Mouse (Mus musculus): ENCODE measurements around the gene Map3k7cl. TPM values are rescaled to one million over a fixed set of nuclear protein-coding genes. Genes with fewer than 3 reads are reported as not detected.

The Map3k7cl gene
- total RNA-seq, 1 experiment = not detected

DNA sequence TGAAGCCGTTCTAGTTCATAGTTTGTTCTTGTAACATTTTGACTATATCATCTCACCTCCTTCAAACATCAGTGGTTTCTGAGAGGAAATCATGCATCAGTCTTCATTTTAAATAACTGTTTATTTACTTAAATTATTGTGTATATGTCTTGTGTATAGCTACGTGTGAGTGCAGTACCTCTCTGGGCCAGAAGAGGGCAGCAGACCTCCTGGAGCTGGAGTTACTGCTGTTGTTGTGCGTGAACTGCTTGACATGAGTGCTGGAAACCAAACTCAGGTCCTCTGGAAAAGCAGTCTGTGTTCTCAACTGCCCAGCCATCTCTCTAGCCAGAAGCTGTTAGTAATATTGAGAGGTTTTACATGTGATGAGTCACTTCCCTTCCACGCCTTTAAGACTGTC, 73.6 kb downstream of the Map3k7cl start:
- H3K36me3 ChIP-seq (ENCODE audit: control insufficient read depth, insufficient read depth, low read length, poor library complexity, severe bottlenecking) = no peaks in the 10 kb centered on the region
- in situ Hi-C loops (cut with MboI; ENCODE audit: low sequenced_read_pairs in 2 of 2, unreplicated experiment in 2 of 2) = no loop called here
- no peaks in the 10 kb centered on the region for H3K9me3 ChIP-seq (ENCODE audit: control insufficient read depth, insufficient read depth, low read depth, low read length)
- no peak for DNase-seq (ENCODE audit: low read depth, low spot score)
- H3K4me1 ChIP-seq (ENCODE audit: control insufficient read depth in 2 of 2, insufficient read depth in 2 of 2, low read length in 2 of 2, poor library complexity in 1 of 2) = no peaks in the 10 kb centered on the region
- no peak for TF ChIP-seq MAFK (IDR thresholded peaks at IDR 0.05; ENCODE audit: insufficient read depth, low read depth, low read length)
- no peak for TF ChIP-seq ZC3H11A (IDR thresholded peaks at IDR 0.05; ENCODE audit: borderline replicate concordance, low read depth, low read length)
- no peak for TF ChIP-seq CHD2 (IDR thresholded peaks at IDR 0.05; ENCODE audit: low read depth, low read length)
- no peak for TF ChIP-seq ZNF384 (IDR thresholded peaks at IDR 0.05; ENCODE audit: low read depth, low read length)
- no peak for TF ChIP-seq HCFC1 (IDR thresholded peaks at IDR 0.05; ENCODE audit: borderline replicate concordance, insufficient read depth, low read length)
- H3K9ac ChIP-seq (ENCODE audit: insufficient read depth, low read depth, low read length, poor library complexity, severe bottlenecking) = no peak overlapping the region
- no peak overlapping the region for H3K4me3 ChIP-seq (ENCODE audit: insufficient read depth in 1 of 2, low read depth in 1 of 2, low read length in 2 of 2, poor library complexity in 1 of 2, severe bottlenecking in 1 of 2)
- H3K27ac ChIP-seq (ENCODE audit: insufficient read depth, low read depth, low read length, poor library complexity, severe bottlenecking) = no peak overlapping the region

DNA sequence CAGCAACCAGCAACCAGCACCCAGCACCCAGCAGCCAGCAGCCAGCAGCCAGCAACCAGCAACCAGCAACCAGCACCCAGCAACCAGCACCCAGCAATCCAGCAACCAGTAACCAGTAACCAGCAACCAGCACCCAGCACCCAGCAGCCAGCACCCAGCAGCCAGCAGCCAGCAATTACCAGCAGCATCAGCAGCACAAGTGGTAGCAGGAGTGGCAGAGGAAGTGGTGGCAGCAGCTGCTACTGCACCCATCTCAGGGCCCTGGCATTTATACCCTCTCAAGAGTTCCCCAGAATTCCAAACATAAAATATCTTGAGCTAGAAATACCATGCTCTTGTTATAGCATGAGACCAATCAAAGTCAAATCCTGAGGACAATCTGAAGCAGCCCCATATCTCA, 81.6 kb downstream of the Map3k7cl start:
- in situ Hi-C loops (cut with MboI; ENCODE audit: low sequenced_read_pairs in 2 of 2, unreplicated experiment in 2 of 2) = no loop called here
- no peak for TF ChIP-seq CHD2 (IDR thresholded peaks at IDR 0.05; ENCODE audit: low read depth, low read length)
- TF ChIP-seq ZC3H11A (IDR thresholded peaks at IDR 0.05; ENCODE audit: borderline replicate concordance, low read depth, low read length) = no peak
- no peak for TF ChIP-seq ZNF384 (IDR thresholded peaks at IDR 0.05; ENCODE audit: low read depth, low read length)
- no peak for TF ChIP-seq HCFC1 (IDR thresholded peaks at IDR 0.05; ENCODE audit: borderline replicate concordance, insufficient read depth, low read length)
- TF ChIP-seq MAFK (IDR thresholded peaks at IDR 0.05; ENCODE audit: insufficient read depth, low read depth, low read length) = no peak
- Histone ChIP-seq H3K4me1 (ENCODE audit: control insufficient read depth in 2 of 2, insufficient read depth in 2 of 2, low read length in 2 of 2, poor library complexity in 1 of 2) (no peaks in the 10 kb centered on the region), H3K4me3 (ENCODE audit: insufficient read depth in 1 of 2, low read depth in 1 of 2, low read length in 2 of 2, poor library complexity in 1 of 2, severe bottlenecking in 1 of 2) (no peak overlapping the region), H3K36me3 (ENCODE audit: control insufficient read depth, insufficient read depth, low read length, poor library complexity, severe bottlenecking) (no peaks in the 10 kb centered on the region), H3K9me3 (ENCODE audit: control insufficient read depth, insufficient read depth, low read depth, low read length) (no peaks in the 10 kb centered on the region), H3K9ac (ENCODE audit: insufficient read depth, low read depth, low read length, poor library complexity, severe bottlenecking) (no peak overlapping the region), H3K27ac (ENCODE audit: insufficient read depth, low read depth, low read length, poor library complexity, severe bottlenecking) (no peak overlapping the region)
- DNase-seq (ENCODE audit: low read depth, low spot score) = no peak

DNA sequence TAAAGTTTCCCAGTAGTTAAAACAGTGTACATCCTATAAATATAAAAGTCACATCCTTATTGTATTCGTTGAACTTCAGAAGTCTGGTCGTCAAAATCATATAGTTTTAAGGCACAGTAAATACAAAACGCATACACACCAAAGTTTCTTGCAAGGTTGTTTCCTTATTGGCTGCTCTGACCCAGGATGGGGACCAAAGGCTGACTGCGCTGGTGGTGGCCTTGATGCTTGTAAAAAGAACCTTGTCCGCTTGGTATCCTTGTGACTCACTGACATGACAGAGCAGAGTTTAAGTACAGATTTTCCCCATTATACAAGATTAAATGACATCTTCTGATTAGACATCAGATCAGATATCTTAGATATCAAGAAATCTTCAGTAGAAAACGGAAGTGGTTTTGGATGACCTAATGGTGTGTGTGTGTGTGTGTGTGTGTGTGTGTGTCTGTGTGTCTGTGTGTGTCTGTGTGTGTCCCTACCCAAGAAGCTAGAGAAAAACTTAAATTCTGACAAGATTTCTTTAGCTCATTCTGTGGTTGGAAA, 82.2 kb downstream of the Map3k7cl start:
- in situ Hi-C loops (cut with MboI; ENCODE audit: low sequenced_read_pairs in 2 of 2, unreplicated experiment in 2 of 2) = no loop called here
- Histone ChIP-seq H3K36me3 (ENCODE audit: control insufficient read depth, insufficient read depth, low read length, poor library complexity, severe bottlenecking) (no peaks in the 10 kb centered on the region), H3K27ac (ENCODE audit: insufficient read depth, low read depth, low read length, poor library complexity, severe bottlenecking) (no peak overlapping the region), H3K4me3 (ENCODE audit: insufficient read depth in 1 of 2, low read depth in 1 of 2, low read length in 2 of 2, poor library complexity in 1 of 2, severe bottlenecking in 1 of 2) (no peak overlapping the region), H3K4me1 (ENCODE audit: control insufficient read depth in 2 of 2, insufficient read depth in 2 of 2, low read length in 2 of 2, poor library complexity in 1 of 2) (no peaks in the 10 kb centered on the region), H3K9ac (ENCODE audit: insufficient read depth, low read depth, low read length, poor library complexity, severe bottlenecking) (no peak overlapping the region), H3K9me3 (ENCODE audit: control insufficient read depth, insufficient read depth, low read depth, low read length) (no peaks in the 10 kb centered on the region)
- TF ChIP-seq HCFC1 (IDR thresholded peaks at IDR 0.05; ENCODE audit: borderline replicate concordance, insufficient read depth, low read length) (no peak), ZNF384 (IDR thresholded peaks at IDR 0.05; ENCODE audit: low read depth, low read length) (no peak), CHD2 (IDR thresholded peaks at IDR 0.05; ENCODE audit: low read depth, low read length) (no peak), ZC3H11A (IDR thresholded peaks at IDR 0.05; ENCODE audit: borderline replicate concordance, low read depth, low read length) (no peak), MAFK (IDR thresholded peaks at IDR 0.05; ENCODE audit: insufficient read depth, low read depth, low read length) (no peak)
- DNase-seq (ENCODE audit: low read depth, low spot score) = no peak

DNA sequence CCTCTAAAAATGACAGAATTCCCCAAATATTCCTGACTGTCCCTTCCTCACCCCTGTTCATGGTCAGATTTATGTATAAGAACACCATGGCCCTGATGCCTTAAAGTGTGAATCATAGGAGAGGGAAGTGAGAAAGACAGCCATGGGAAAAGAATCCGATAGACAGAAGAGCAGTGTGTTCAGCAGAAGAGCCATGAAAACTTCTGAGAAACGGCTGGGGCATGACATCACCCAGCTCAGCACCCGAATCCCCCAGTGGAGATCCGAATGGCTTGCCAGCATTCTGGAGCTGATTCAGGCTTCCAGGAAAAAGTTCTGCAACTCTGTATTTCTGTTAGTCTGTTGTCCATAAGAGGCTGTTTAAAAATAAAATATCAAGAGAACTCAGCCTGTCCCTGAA, 82.7 kb downstream of the Map3k7cl start:
- H3K9ac ChIP-seq (ENCODE audit: insufficient read depth, low read depth, low read length, poor library complexity, severe bottlenecking) = no peak overlapping the region
- in situ Hi-C loops (cut with MboI; ENCODE audit: low sequenced_read_pairs in 2 of 2, unreplicated experiment in 2 of 2) = no loop called here
- no peaks in the 10 kb centered on the region for H3K36me3 ChIP-seq (ENCODE audit: control insufficient read depth, insufficient read depth, low read length, poor library complexity, severe bottlenecking)
- DNase-seq (ENCODE audit: low read depth, low spot score) = no peak
- H3K4me3 ChIP-seq (ENCODE audit: insufficient read depth in 1 of 2, low read depth in 1 of 2, low read length in 2 of 2, poor library complexity in 1 of 2, severe bottlenecking in 1 of 2) = no peak overlapping the region
- no peaks in the 10 kb centered on the region for H3K4me1 ChIP-seq (ENCODE audit: control insufficient read depth in 2 of 2, insufficient read depth in 2 of 2, low read length in 2 of 2, poor library complexity in 1 of 2)
- H3K27ac ChIP-seq (ENCODE audit: insufficient read depth, low read depth, low read length, poor library complexity, severe bottlenecking) = no peak overlapping the region
- TF ChIP-seq ZC3H11A (IDR thresholded peaks at IDR 0.05; ENCODE audit: borderline replicate concordance, low read depth, low read length) (no peak), MAFK (IDR thresholded peaks at IDR 0.05; ENCODE audit: insufficient read depth, low read depth, low read length) (no peak), HCFC1 (IDR thresholded peaks at IDR 0.05; ENCODE audit: borderline replicate concordance, insufficient read depth, low read length) (no peak), ZNF384 (IDR thresholded peaks at IDR 0.05; ENCODE audit: low read depth, low read length) (no peak), CHD2 (IDR thresholded peaks at IDR 0.05; ENCODE audit: low read depth, low read length) (no peak)
- no peaks in the 10 kb centered on the region for H3K9me3 ChIP-seq (ENCODE audit: control insufficient read depth, insufficient read depth, low read depth, low read length)

DNA sequence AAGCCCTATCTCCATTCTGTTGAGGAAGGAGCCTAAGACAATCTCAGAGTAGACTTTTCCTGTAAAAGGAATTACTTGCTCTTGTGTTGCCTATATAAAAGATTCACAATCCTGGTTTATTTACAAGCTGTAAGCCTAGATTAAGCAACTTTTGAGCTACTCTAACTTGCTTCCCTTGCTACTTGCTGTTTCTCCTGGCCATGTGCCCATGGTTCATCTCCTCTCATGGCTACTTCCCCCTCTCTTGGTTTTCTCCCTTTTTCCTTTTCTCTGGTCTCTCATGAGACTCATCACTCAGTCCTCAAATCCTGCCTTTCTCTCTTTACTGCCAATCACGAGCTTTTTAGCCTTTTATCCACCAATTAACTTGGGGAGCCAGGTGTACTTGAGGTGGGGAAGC, 85.0 kb downstream of the Map3k7cl start:
- no peak for DNase-seq (ENCODE audit: low read depth, low spot score)
- H3K9me3 ChIP-seq (ENCODE audit: control insufficient read depth, insufficient read depth, low read depth, low read length) = no peaks in the 10 kb centered on the region
- in situ Hi-C loops (cut with MboI; ENCODE audit: low sequenced_read_pairs in 2 of 2, unreplicated experiment in 2 of 2) = no loop called here

More for the DNA sequence above, 85.0 kb downstream of the Map3k7cl start:
- no peaks in the 10 kb centered on the region for H3K4me1 ChIP-seq (ENCODE audit: control insufficient read depth in 2 of 2, insufficient read depth in 2 of 2, low read length in 2 of 2, poor library complexity in 1 of 2)
- TF ChIP-seq MAFK (IDR thresholded peaks at IDR 0.05; ENCODE audit: insufficient read depth, low read depth, low read length) (no peak), HCFC1 (IDR thresholded peaks at IDR 0.05; ENCODE audit: borderline replicate concordance, insufficient read depth, low read length) (no peak), CHD2 (IDR thresholded peaks at IDR 0.05; ENCODE audit: low read depth, low read length) (no peak), ZC3H11A (IDR thresholded peaks at IDR 0.05; ENCODE audit: borderline replicate concordance, low read depth, low read length) (no peak), ZNF384 (IDR thresholded peaks at IDR 0.05; ENCODE audit: low read depth, low read length) (no peak)
- H3K36me3 ChIP-seq (ENCODE audit: control insufficient read depth, insufficient read depth, low read length, poor library complexity, severe bottlenecking) = no peaks in the 10 kb centered on the region
- no peak overlapping the region for H3K27ac ChIP-seq (ENCODE audit: insufficient read depth, low read depth, low read length, poor library complexity, severe bottlenecking)
- H3K4me3 ChIP-seq (ENCODE audit: insufficient read depth in 1 of 2, low read depth in 1 of 2, low read length in 2 of 2, poor library complexity in 1 of 2, severe bottlenecking in 1 of 2) = no peak overlapping the region
- H3K9ac ChIP-seq (ENCODE audit: insufficient read depth, low read depth, low read length, poor library complexity, severe bottlenecking) = no peak overlapping the region

Data from ES-E14 (cell line).